Mouse (Mus musculus) stomach, postnatal 0 days (tissue): ENCODE data around the gene C1qa. TPM values are rescaled to one million over a fixed set of nuclear protein-coding genes. Genes with fewer than 3 reads are reported as not detected.

Source experiments
- ATAC-seq: fragments of 200-750 bp; cut with Nextera tagmentation; 2 replicates; pipeline ENCODE4 v1.8.0; 2017; ENCODE audit not compliant: low FRiP score, low TSS enrichment
- DNase-seq: peaks from one replicate; pipeline ENCODE4 v3.0.0-alpha.2; 2016; ENCODE audit warnings: low spot score
- H3K27ac ChIP-seq: fragments of 300-500 bp; sonication (generic); replicated peaks from 2 replicates; pipeline ENCODE4 v1.5.1; 2014; ENCODE audit warnings: mild to moderate bottlenecking, control low read depth
- H3K27me3 ChIP-seq: fragments of 300-500 bp; sonication (generic); 2 replicates; pipeline ENCODE4 v1.6.1; 2014; ENCODE audit warnings: low read length; ENCODE audit not compliant: control insufficient read depth, insufficient read depth
- H3K36me3 ChIP-seq: fragments of 300-500 bp; sonication (generic); 2 replicates; pipeline ENCODE4 v1.6.1; 2014; ENCODE audit warnings: low read length, mixed read lengths; ENCODE audit not compliant: control insufficient read depth, insufficient read depth
- H3K4me1 ChIP-seq: fragments of 300-500 bp; sonication (generic); replicated peaks from 2 replicates; pipeline ENCODE4 v1.6.1; 2014; ENCODE audit warnings: antibody characterized with exemption; ENCODE audit not compliant: control insufficient read depth, insufficient read depth
- H3K4me2 ChIP-seq: fragments of 300-500 bp; sonication (generic); replicated peaks from 2 replicates; pipeline ENCODE4 v1.6.1; 2014; ENCODE audit warnings: low read depth, mild to moderate bottlenecking, control low read depth, moderate library complexity
- H3K4me3 ChIP-seq: fragments of 300-500 bp; sonication (generic); 2 replicates; pipeline ENCODE4 v1.5.1; 2014; ENCODE audit warnings: low read depth, low read length, control low read depth
- H3K9ac ChIP-seq: fragments of 300-500 bp; sonication (generic); 2 replicates; pipeline ENCODE4 v1.6.1; 2014; ENCODE audit warnings: mild to moderate bottlenecking, low read length, control low read depth, mixed read lengths
- H3K9me3 ChIP-seq: fragments of 300-500 bp; sonication (generic); 2 replicates; pipeline ENCODE4 v1.6.1; 2016; ENCODE audit warnings: low read length; ENCODE audit not compliant: control insufficient read depth
- CTCF ChIP-seq: IDR thresholded peaks from 2 replicates; pipeline ENCODE4 v1.5.1; 2016; ENCODE audit warnings: antibody characterized with exemption, low read depth, mild to moderate bottlenecking, moderate library complexity
- EP300 ChIP-seq: optimal IDR thresholded peaks from 2 replicates; pipeline ENCODE3; 2016; ENCODE audit warnings: antibody characterized with exemption
- WGBS: fragments of 180-500 bp; shearing (Covaris S2); extraction: QIAGEN DNeasy Blood & Tissue Kit; methylation state at CpG from one replicate; pipeline ENCODE4 v1.1.7; 2014; 5-methylcytosine and 5-hydroxymethylcytosine counted together
- polyA plus RNA-seq: library from polyadenylated mRNA; unstranded; fragments of >200 nt; fragmentation: Nextera tagmentation; extraction: Ambion mirVana; gene quantifications from 2 replicates; pipeline ENCODE4 v1.2.1, GENCODE M21; 2015

C1qa gene
- polyA plus RNA-seq, 1 experiment from 2014 or later, result 49.7 TPM

GRCm38 (mm10) chr4:136876971-136877370 is 21.6 kb downstream of the C1qa start:
- TF ChIP-seq EP300, result no peak
- peak; percentile 86 for TF ChIP-seq CTCF
- H3K36me3 ChIP-seq, result no peaks in the 10 kb centered on the region
- H3K27ac ChIP-seq, result no peak overlapping the region
- no peaks in the 10 kb centered on the region for H3K27me3 ChIP-seq
- H3K9me3 ChIP-seq, result no peaks in the 10 kb centered on the region
- no peaks in the 10 kb centered on the region for H3K4me1 ChIP-seq
- ATAC-seq (0 out of 2 replicates have a peak, but pooled peaks have one; percentile 38), DNase-seq (peak; percentile 78)
- 14% methylated on average over 7 of the region's 7 CpGs for WGBS
- H3K9ac ChIP-seq, result no peak overlapping the region
- no peak overlapping the region for H3K4me2 ChIP-seq
- H3K4me3 ChIP-seq, result no peak overlapping the region

- Histone ChIP-seq H3K27me3 (no peaks in the 10 kb centered on the region), H3K4me2 (no peak overlapping the region), H3K36me3 (no peaks in the 10 kb centered on the region), H3K27ac (no peak overlapping the region), H3K4me3 (no peak overlapping the region), H3K9ac (no peak overlapping the region), H3K4me1 (no peaks in the 10 kb centered on the region), H3K9me3 (no peaks in the 10 kb centered on the region)
- WGBS, result 85% methylated on average over 14 of the region's 14 CpGs
- ATAC-seq, result no peak
- no peak for DNase-seq
- TF ChIP-seq CTCF, result no peak
Measured at GRCm38 (mm10) chr4:136875012-136875411, 23.6 kb downstream of the C1qa start.

GRCm38 (mm10) chr4:136868371-136868770 is 30.2 kb downstream of the C1qa start:
- WGBS, result 43% methylated on average over 6 of the region's 6 CpGs
- Histone ChIP-seq H3K4me3 (no peak overlapping the region), H3K4me1 (no peaks in the 10 kb centered on the region), H3K27ac (no peak overlapping the region), H3K27me3 (no peaks in the 10 kb centered on the region), H3K9ac (no peak overlapping the region), H3K9me3 (no peaks in the 10 kb centered on the region), H3K36me3 (no peaks in the 10 kb centered on the region), H3K4me2 (no peak overlapping the region)
- TF ChIP-seq EP300, result no peak
- TF ChIP-seq CTCF, result no peak
- ATAC-seq (peak; percentile 42; the same call in 1 of the 2 replicates), DNase-seq (peak; percentile 34)

- DNase-seq, result peak; percentile 43
- Histone ChIP-seq H3K9ac (no peak overlapping the region), H3K27me3 (no peaks in the 10 kb centered on the region), H3K9me3 (no peaks in the 10 kb centered on the region), H3K4me1 (no peaks in the 10 kb centered on the region), H3K4me2 (no peak overlapping the region), H3K27ac (no peak overlapping the region), H3K4me3 (no peak overlapping the region), H3K36me3 (no peaks in the 10 kb centered on the region)
- WGBS, result 5% methylated on average over 12 of the region's 12 CpGs
- ATAC-seq, result no peak
- TF ChIP-seq EP300, result no peak
- TF ChIP-seq CTCF, result no peak
Measured at GRCm38 (mm10) chr4:136867690-136868345, 30.8 kb downstream of the C1qa start.

GRCm38 (mm10) chr4:136865531-136865930 is 33.1 kb downstream of the C1qa start:
- Histone ChIP-seq H3K9ac (no peak overlapping the region), H3K4me3 (no peak overlapping the region), H3K27ac (no peak overlapping the region), H3K9me3 (no peaks in the 10 kb centered on the region), H3K36me3 (no peaks in the 10 kb centered on the region), H3K4me1 (no peaks in the 10 kb centered on the region; the same call in 1 of the 2 replicates), H3K27me3 (no peaks in the 10 kb centered on the region), H3K4me2 (no peak overlapping the region)
- DNase-seq, result no peak
- no peak for TF ChIP-seq EP300
- no peak for TF ChIP-seq CTCF
- ATAC-seq, result no peak
- WGBS, result 67% methylated on average over 5 of the region's 5 CpGs

- Histone ChIP-seq H3K36me3 (no peaks in the 10 kb centered on the region), H3K4me1 (no peaks in the 10 kb centered on the region; the same call in 1 of the 2 replicates), H3K4me3 (no peak overlapping the region), H3K27ac (no peak overlapping the region), H3K9ac (no peak overlapping the region), H3K9me3 (no peaks in the 10 kb centered on the region), H3K4me2 (no peak overlapping the region), H3K27me3 (no peaks in the 10 kb centered on the region)
- ATAC-seq (no peak), DNase-seq (no peak)
- 11% methylated on average over 15 of the region's 15 CpGs for WGBS
- no peak for TF ChIP-seq CTCF
- no peak for TF ChIP-seq EP300
Measured at GRCm38 (mm10) chr4:136864751-136865470, 33.7 kb downstream of the C1qa start.
